Mouse (Mus musculus): Measurements from ENCODE around the gene Cnnm2.

The Cnnm2 gene

DNA sequence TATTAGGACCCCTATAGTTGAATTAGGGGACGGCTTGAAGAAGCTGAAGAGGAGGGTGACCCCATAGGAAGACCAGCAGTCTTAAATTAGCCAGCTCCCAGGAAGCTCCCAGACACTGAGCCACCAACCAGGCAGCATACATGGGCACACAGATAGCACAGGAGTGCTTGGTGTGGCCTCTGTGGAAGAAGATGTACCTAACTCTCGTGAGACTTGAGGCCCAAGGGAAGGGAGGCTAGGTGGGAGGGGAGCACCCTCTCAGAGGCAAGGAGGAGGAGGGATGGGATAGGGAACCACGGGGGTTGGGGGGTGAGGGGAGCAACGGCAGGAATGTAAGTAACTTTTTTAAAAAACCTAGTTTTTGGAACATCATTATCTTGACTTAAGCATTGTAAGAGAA lies 165.0 kb downstream of the Cnnm2 start:
- no peak for DNase-seq (ENCODE audit: low read depth, low spot score)

DNA sequence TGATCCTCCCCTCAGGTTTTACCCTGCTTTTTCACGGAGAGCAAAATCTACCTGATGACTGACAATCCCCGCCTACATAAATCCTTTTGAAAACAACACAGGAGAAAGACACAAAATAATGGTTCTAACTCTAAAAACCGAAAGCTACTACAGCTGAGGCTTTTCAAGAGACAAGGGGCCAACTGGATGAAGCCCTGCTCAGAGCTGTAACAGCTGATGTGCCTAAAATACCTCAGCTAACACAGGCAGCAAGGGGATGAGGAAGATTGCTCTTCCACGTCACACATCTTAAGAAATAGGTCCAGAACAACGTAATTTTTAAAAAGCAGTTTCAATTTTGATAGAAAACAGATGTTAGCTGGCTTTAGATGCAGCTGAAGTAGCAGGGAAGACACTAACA lies 165.6 kb downstream of the Cnnm2 start:
- no peak for DNase-seq (ENCODE audit: low read depth, low spot score)

DNA sequence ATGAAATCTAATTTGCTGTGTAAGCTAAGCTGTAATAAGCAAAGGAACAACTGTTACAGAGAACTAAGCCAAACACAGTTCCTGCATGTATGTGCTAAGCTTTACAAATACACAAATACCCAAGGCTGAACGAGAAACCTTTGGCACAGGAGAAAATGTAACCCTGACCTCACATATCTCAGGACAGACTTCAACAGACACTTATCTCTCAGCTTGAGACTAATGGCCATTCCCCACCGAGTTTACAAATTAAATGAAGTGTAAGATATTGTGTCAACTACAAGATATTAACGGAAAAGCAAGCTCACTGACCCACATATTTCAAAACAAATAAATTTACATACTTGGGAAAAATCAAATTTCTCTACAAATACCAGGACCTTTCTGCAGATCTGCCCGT lies 166.7 kb downstream of the Cnnm2 start:
- no peak for DNase-seq (ENCODE audit: low read depth, low spot score)

DNA sequence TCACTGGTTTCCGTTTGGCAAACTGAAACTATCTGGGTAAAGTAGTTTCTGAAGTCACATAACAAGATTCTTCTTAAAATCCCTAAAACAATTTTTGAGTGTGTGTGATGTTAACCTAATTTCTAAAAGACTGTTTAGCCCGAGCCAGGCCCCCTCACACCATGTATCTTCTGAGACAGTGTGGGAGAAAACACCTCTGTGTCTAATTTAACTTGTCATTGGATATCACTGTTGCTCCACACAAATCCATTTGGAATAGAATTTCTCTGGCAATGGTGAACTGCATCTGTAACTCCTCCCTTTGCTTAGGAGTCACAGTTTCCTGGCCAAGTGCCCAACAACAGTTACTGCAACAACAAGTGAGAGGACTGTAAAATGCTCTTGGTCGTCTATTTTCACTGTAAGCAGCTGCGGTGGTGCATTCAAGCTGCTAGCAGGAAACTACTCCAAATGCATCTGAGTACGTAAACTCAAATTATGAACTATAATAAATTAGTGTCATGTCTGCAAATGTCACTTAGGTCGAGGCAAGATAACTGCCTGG lies 167.7 kb downstream of the Cnnm2 start:
- DNase-seq (ENCODE audit: low read depth, low spot score), result no peak
